Mouse (Mus musculus) olfactory bulb, adult 2 months (tissue): Measurements from ENCODE around the gene Gm4307.
"Not testable (repeated sequence)": the region's sequence is repeated elsewhere in the genome, so short reads cannot be mapped to it uniquely, and the experiment has no call there.

Experiments
- CTCF ChIP-seq: fragments of 200-500 bp; IDR thresholded peaks from 2 replicates; pipeline ENCODE4 v1.5.1; 2012; ENCODE audit warnings: low read depth, mild to moderate bottlenecking, low read length, moderate library complexity; ENCODE audit not compliant: insufficient read depth
- POLR2A ChIP-seq: fragments of 200-500 bp; IDR thresholded peaks from 2 replicates; pipeline ENCODE4 v1.6.1; 2012; ENCODE audit warnings: mild to moderate bottlenecking, low read depth, low read length, moderate library complexity; ENCODE audit not compliant: insufficient read depth

DNA sequence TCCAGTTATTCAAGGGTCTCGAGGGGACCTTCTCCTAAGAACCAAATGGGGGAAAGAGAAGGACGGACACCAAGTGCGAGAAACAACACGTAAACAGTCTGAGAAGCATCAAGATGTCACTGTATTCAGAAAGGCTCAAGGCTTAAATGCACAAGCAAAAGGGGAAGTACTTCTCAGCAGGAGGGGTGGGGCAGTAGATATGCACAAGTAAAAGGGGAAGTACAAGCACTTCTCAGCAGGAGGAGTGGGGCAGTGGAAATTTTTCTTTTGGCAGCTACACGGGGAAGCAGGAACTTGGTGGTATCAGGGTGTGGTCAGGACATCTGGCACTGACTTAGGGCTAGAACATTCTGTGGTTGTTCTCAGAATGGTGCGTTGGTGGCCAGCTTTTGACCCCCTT, 41.2 kb downstream of the Gm4307 start:
- TF ChIP-seq POLR2A, CTCF: not testable (repeated sequence)
